Mouse (Mus musculus): ENCODE results near the gene Gipc2.

DNA sequence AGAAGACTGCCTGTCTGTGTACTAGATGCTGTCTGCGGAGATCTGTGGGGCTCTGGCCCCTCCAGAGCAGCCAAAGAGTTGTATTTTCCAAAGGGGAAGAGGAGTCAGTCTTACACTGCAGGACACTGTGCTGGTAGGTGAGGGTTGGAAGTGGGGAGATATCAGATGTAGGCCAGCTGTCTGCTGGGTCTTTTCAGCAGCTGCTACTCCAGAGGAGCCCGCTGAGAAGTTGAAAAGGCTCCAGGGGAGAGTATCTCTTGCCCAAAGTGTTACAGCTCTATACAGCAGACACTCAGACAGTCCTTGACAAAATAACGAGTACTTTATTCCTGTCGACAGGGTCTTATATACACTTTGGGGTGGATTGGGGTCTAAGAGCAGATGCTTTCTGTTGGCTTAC, 100.2 kb downstream of the Gipc2 start:
- TF ChIP-seq CTCF (IDR thresholded peaks at IDR 0.05; ENCODE audit: extremely low read depth, insufficient read depth, insufficient read length, insufficient replicate concordance) (no peak), POLR2A (IDR thresholded peaks at IDR 0.05; ENCODE audit: low read depth, low read length) (no peak)

All from spleen, adult 2 months (tissue).